Mouse (Mus musculus) liver, embryonic 14.5 days (tissue): ENCODE results near the gene 1700023F06Rik. TPM values are rescaled to one million over a fixed set of nuclear protein-coding genes. Genes with fewer than 3 reads are reported as not detected.
A peak's percentile ranks its signal among the peaks of the same experiment; 100 is the strongest.

Experiments
- ATAC-seq: fragments of 200-750 bp; cut with Nextera tagmentation; 2 replicates; pipeline ENCODE4 v1.8.0; 2017; ENCODE audit warnings: moderate number of reproducible peaks, mild to moderate bottlenecking, moderate library complexity; ENCODE audit not compliant: insufficient read depth
- DNase-seq, 3 experiments: peaks; one replicate each; pipeline ENCODE4 v3.0.0-alpha.2; 2012 to 2013; ENCODE audit warnings: low read depth in 3 of 3, low spot score in 3 of 3
- H3K27ac ChIP-seq: fragments of 300-500 bp; sonication (generic); 2 replicates; pipeline ENCODE4 v1.5.1; 2014; ENCODE audit warnings: moderate library complexity, mild to moderate bottlenecking, control low read depth, inconsistent platforms
- H3K27me3 ChIP-seq: fragments of 300-500 bp; sonication (generic); 2 replicates; pipeline ENCODE4 v1.6.1; 2014; ENCODE audit warnings: mild to moderate bottlenecking, low read length, moderate library complexity; ENCODE audit not compliant: control insufficient read depth, insufficient read depth
- H3K36me3 ChIP-seq: fragments of 300-500 bp; sonication (generic); replicated peaks from 2 replicates; pipeline ENCODE4 v1.6.1; 2014; ENCODE audit warnings: low read depth; ENCODE audit not compliant: control insufficient read depth, insufficient read depth
- H3K4me1 ChIP-seq, 2 experiments: fragments of 200-500 bp in 1 of 2; fragments of 300-500 bp in 1 of 2; sonication (generic) in 1 of 2; replicated peaks; 2 replicates each; pipeline ENCODE4 v1.6.1; 2012 to 2014; ENCODE audit warnings: antibody characterized with exemption in 1 of 2, inconsistent platforms in 1 of 2, low read length in 1 of 2; ENCODE audit not compliant: control insufficient read depth in 2 of 2, insufficient read depth in 2 of 2
- H3K4me2 ChIP-seq: fragments of 300-500 bp; sonication (generic); 2 replicates; pipeline ENCODE4 v1.6.1; 2014; ENCODE audit warnings: low read depth, mild to moderate bottlenecking, control low read depth, moderate library complexity
- H3K4me3 ChIP-seq, 2 experiments: fragments of 200-500 bp in 1 of 2; fragments of 300-500 bp in 1 of 2; sonication (generic) in 1 of 2; 2 replicates each; pipeline ENCODE4 v1.5.1; 2012 to 2014; ENCODE audit warnings: low read depth in 2 of 2, low read length in 2 of 2, mild to moderate bottlenecking in 2 of 2, control low read depth in 1 of 2, inconsistent platforms in 1 of 2, moderate library complexity in 1 of 2; ENCODE audit not compliant: insufficient read depth in 1 of 2
- H3K9ac ChIP-seq: fragments of 300-500 bp; sonication (generic); replicated peaks from 2 replicates; pipeline ENCODE4 v1.6.1; 2014; ENCODE audit warnings: mild to moderate bottlenecking, control low read depth, moderate library complexity
- H3K9me3 ChIP-seq: fragments of 300-500 bp; sonication (generic); 2 replicates; pipeline ENCODE4 v1.6.1; 2016; ENCODE audit warnings: low read length, mixed read lengths; ENCODE audit not compliant: control insufficient read depth
- CTCF ChIP-seq: IDR thresholded peaks from 2 replicates; pipeline ENCODE4 v1.5.1; 2016; ENCODE audit warnings: antibody characterized with exemption, low read depth, control low read depth
- EP300 ChIP-seq: IDR thresholded peaks from 2 replicates; pipeline ENCODE4 v1.6.1; 2016; ENCODE audit warnings: antibody characterized with exemption, low read depth
- WGBS: fragments of 180-500 bp; shearing (Covaris S2); extraction: QIAGEN DNeasy Blood & Tissue Kit; methylation state at CpG from one replicate; pipeline ENCODE4 v1.1.7; 2014; ENCODE audit not compliant: insufficient replicate concordance; 5-methylcytosine and 5-hydroxymethylcytosine counted together
- polyA plus RNA-seq, 2 experiments: library from polyadenylated mRNA; depleted of rRNA in 1 of 2; stranded (reverse) in 1 of 2; unstranded in 1 of 2; fragments of >200 nt; fragmentation: Nextera tagmentation in 1 of 2; extraction: Ambion mirVana in 1 of 2; gene quantifications; 2 replicates each; pipeline versions ENCODE4 v1.2.1 to v1.2.3; 2012 to 2014

1700023F06Rik gene
- polyA plus RNA-seq, 2 experiments, result not detected

GRCm38 (mm10) chr11:103235702-103236101, 27.3 kb upstream of the 1700023F06Rik start:
- H3K27ac ChIP-seq, result no peak overlapping the region
- ATAC-seq, result no peak
- DNase-seq, result no peak
- no peak overlapping the region for H3K4me2 ChIP-seq
- H3K9me3 ChIP-seq, result no peaks in the 10 kb centered on the region
- no peaks in the 10 kb centered on the region for H3K4me1 ChIP-seq
- H3K9ac ChIP-seq, result no peak overlapping the region
- no peaks in the 10 kb centered on the region for H3K36me3 ChIP-seq
- TF ChIP-seq CTCF (no peak), EP300 (no peak)
- WGBS, result 59% methylated on average over 11 of the region's 11 CpGs
- no peak overlapping the region for H3K4me3 ChIP-seq
- no peaks in the 10 kb centered on the region for H3K27me3 ChIP-seq

DNA sequence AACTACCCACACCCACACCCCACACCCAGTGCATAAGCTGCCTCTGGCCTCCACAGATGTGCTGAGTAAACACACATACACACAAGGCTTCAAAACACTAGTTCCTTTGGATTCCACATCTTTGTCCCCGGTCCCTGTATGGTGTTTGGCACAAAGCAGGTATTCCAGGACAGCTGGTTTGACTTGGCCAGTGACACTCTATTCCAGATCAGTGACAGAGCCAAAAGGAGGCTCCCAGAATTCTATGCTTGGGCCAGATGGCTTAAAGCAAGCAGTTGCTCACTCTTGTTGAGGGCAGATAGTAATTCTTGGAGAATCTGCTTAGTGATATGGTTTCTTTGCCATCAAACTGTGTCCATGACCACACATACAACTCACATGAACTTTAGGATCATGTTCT, 26.1 kb upstream of the 1700023F06Rik start:
- no peaks in the 10 kb centered on the region for H3K27me3 ChIP-seq
- DNase-seq (no peak), ATAC-seq (no peak)
- H3K27ac ChIP-seq, result no peak overlapping the region
- H3K9me3 ChIP-seq, result no peaks in the 10 kb centered on the region
- H3K4me1 ChIP-seq, result no peaks in the 10 kb centered on the region
- H3K4me2 ChIP-seq, result no peak overlapping the region
- WGBS, result 62% methylated on average over 1 of the region's 1 CpGs
- H3K36me3 ChIP-seq, result no peaks in the 10 kb centered on the region
- no peak overlapping the region for H3K4me3 ChIP-seq
- TF ChIP-seq EP300, result no peak
- H3K9ac ChIP-seq, result no peak overlapping the region

- TF ChIP-seq EP300, result no peak
- TF ChIP-seq CTCF, result peak; percentile 90
- Histone ChIP-seq H3K27ac (no peak overlapping the region), H3K9ac (no peak overlapping the region), H3K4me1 (no peaks in the 10 kb centered on the region), H3K4me3 (no peak overlapping the region), H3K36me3 (no peaks in the 10 kb centered on the region), H3K9me3 (no peaks in the 10 kb centered on the region), H3K27me3 (no peaks in the 10 kb centered on the region), H3K4me2 (no peak overlapping the region)
- ATAC-seq (no peak), DNase-seq (peak in 2 of 3 experiments; percentile 19 to 23)
- 24% methylated on average over 7 of the region's 7 CpGs for WGBS
Measured at GRCm38 (mm10) chr11:103232966-103233365, 24.6 kb upstream of the 1700023F06Rik start.

DNA sequence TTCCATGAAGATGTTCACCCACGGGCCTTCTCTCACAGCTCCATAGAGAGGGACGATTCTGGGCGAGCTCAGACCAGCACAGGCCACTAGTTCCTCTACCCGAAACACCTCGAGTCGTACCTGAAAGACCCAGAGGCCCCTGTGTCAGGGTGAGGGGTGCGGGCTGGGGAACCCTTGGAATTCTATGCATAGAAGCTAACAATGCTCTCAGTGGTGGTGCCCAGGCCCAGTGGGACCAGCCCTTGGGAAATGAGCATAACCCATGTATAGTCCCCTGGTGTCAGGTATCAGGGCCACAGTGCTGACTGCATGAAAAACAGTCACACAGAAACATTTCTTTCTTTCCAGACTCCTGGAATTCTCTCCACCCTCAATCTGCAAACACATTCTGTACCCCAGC, 23.0 kb upstream of the 1700023F06Rik start:
- Histone ChIP-seq H3K4me3 (no peak overlapping the region), H3K9me3 (no peaks in the 10 kb centered on the region), H3K27ac (no peak overlapping the region), H3K4me1 (no peaks in the 10 kb centered on the region), H3K9ac (no peak overlapping the region), H3K27me3 (no peaks in the 10 kb centered on the region), H3K4me2 (no peak overlapping the region), H3K36me3 (no peaks in the 10 kb centered on the region)
- ATAC-seq (no peak), DNase-seq (no peak)
- 76% methylated on average over 7 of the region's 7 CpGs for WGBS
- TF ChIP-seq CTCF, result no peak
- no peak for TF ChIP-seq EP300

DNA sequence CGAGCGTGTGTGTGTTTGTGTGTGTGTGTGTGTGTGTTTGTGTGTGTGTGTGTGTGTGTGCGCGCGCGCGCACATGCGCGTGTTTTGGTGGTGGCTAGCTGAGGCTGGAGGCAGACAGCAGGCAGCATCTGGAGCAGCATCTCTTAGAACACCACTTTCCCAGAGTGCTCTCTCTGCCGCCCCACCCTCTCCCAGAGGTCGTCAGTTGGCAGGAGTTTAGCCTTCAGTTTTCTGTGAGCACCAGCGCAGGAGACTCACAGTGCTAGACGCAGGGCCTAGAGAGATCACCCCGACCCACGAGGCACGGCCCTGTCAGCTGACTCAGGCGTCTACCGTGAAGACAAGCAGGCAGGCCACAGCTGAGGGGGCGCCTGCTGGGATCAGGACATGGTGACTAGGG, 22.3 kb upstream of the 1700023F06Rik start:
- WGBS, result 81% methylated on average over 19 of the region's 19 CpGs
- DNase-seq (no peak), ATAC-seq (no peak)
- TF ChIP-seq EP300 (no peak), CTCF (no peak)
- Histone ChIP-seq H3K9me3 (no peaks in the 10 kb centered on the region), H3K27me3 (no peaks in the 10 kb centered on the region), H3K27ac (no peak overlapping the region), H3K4me1 (no peaks in the 10 kb centered on the region), H3K36me3 (no peaks in the 10 kb centered on the region), H3K4me3 (no peak overlapping the region), H3K9ac (no peak overlapping the region), H3K4me2 (no peak overlapping the region)

DNA sequence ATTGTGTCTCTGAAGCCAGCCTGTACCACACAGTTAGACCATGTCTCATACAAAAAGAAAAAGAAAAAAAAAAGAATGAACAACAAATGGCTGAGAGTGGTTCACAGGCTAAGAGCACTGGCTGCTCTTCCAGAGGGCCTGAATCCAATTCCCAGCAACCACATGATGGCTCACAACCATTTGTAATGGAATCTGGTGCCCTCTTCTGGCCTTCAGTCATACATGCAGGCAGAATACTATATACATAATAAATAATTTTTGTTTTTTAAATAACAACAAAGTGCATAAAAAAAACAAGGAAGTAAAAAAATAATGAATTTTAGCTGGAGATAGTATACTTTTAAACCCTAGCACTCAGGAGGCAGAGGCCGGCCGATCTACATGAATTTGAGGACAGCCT, 21.2 kb upstream of the 1700023F06Rik start:
- H3K4me3 ChIP-seq, result no peak overlapping the region
- no peaks in the 10 kb centered on the region for H3K36me3 ChIP-seq
- no peaks in the 10 kb centered on the region for H3K4me1 ChIP-seq
- H3K9ac ChIP-seq, result no peak overlapping the region
- ATAC-seq (no peak), DNase-seq (no peak)
- H3K9me3 ChIP-seq, result no peaks in the 10 kb centered on the region
- no peaks in the 10 kb centered on the region for H3K27me3 ChIP-seq
- H3K27ac ChIP-seq, result no peak overlapping the region
- peak; percentile 26 for TF ChIP-seq CTCF
- no peak for TF ChIP-seq EP300
- H3K4me2 ChIP-seq, result no peak overlapping the region
- WGBS, result 88% methylated on average over 2 of the region's 2 CpGs
